Mouse (Mus musculus) right cerebral cortex, adult 18-20 months (tissue): ENCODE measurements around the gene Gm20834.
"Not testable (repeated sequence)": the region's sequence is repeated elsewhere in the genome, so short reads cannot be mapped to it uniquely, and the experiment has no call there.

ENCODE experiments used
- DNase-seq: peaks from one replicate; pipeline ENCODE4 v3.0.0; 2022; ENCODE audit warnings: mixed read lengths

The Gm20834 gene

GRCm38 (mm10) chrY:10324489-10324888 is at the start of gene Gm20834:
Gene Gm20834 (minus strand): TSS chrY:10324589.
- DNase-seq: not testable (repeated sequence)
